Mouse (Mus musculus) Muller cell, postnatal 12 days (primary cell): ENCODE measurements around the gene Tardbp.

Source experiments
- DNase-seq: peaks from one replicate; pipeline ENCODE4 v3.0.0-alpha.2; 2015; ENCODE audit errors: inconsistent ontology term

The Tardbp gene

DNA sequence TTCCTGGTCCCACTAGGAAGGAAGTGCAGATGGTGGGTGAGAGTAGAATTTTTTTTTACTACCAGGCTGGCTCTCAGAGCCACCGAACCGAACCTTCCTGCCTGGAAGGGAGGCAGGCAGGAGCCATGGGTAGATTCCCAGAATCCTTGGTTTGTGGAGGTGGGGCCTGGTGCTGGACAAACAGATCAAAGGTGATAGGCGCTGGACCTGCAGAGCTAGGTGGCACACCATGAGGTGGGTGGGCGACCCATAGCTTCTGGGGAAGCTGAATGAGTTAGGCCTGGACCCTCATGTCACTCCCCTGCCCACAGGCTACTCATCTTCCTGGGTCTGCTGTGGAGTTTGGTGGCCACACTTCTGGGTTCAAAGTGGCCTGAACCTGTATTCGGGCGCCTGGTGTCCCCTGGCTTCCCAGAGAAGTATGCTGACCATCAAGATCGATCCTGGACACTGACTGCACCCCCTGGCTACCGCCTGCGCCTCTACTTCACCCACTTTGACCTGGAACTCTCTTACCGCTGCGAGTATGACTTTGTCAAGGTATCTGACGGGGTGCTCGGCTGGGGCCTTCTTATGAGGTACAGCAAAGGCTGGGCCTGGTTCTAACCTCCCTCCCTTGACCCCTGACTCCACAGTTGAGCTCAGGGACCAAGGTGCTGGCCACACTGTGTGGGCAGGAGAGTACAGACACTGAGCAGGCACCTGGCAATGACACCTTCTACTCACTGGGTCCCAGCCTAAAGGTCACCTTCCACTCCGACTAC, 24.3 kb downstream of the Tardbp start, which contains the start of gene Masp2:
Masp2 (plus strand) TSS at position 198 of the 764 bp plus-strand sequence.
- no peak for DNase-seq

DNA sequence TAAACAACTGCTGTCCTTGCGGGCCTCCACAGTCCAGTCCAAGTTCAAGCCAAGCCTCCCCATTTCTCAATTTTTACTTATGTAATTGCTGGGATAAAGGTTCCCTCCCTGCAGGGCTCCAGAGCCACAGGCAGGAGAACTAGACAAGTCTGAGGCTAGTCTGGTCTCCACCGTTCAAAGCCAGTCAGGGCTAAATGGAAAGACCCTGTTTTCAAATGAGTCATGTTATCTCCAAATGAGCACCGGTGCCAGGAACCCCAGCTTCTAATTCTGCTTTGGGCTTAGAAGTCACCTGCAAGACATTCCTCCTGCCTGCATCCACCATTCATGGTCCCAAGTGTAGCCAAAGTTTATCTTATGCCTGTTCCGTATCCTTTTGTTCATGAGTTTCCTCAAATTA, 24.9 kb downstream of the Tardbp start:
- no peak for DNase-seq

DNA sequence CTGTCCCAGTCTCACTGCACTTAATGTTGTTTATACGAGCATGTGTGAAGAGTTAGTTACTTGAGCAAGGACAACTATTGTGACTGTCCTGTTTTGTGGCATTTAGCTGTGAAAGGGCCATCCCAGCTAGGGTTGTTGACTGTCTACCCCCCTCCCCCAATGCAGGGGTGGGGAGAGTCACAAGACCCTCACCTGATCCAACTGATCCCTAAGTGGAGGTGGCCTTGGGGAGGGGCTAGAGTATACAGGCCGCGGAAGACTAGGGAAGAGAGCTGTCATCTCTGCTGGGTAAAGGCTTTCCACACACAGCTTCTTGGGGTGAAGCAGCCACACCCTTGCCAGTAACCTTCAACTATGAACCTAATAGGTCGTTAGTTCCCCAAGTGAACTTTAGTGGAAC, 26.5 kb downstream of the Tardbp start:
- DNase-seq: no peak

DNA sequence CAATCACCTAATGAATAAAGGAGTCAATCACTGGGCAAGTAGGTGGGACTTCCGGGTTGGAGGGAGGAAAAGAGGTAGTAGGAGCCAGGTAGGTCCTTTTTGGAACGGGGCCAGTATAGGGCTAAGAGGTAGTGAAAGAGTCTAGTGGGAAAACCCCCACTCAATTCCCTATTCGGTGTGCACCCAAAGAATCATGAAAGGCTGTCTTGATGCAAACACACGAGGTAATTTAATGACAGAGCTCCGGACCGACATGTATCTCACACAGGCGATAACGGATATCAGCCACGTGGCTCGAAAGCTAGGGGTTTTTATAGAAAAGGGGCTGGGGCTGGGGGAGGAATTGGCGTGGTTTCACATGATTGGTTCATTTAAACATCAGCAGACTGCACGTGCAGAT, 28.0 kb downstream of the Tardbp start:
- no peak for DNase-seq

DNA sequence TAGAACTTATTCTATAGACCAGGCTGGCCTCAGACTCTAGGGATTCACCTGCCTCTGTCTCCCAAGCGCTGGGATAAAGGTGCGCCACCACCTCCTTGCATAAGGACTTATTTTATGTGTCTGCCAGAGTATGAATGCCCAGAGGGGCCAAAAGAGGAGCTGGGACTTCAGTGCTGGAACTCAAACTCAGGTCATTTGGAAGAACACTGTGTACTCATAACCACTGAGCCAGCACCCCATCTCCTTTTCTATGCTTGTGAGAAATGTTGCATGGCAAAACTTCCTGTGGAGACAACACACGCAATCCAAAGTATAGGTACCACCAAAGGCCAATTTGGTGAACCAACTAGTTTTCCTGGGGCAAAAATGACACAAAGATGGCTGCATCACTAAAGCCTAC, 30.1 kb downstream of the Tardbp start:
- no peak for DNase-seq

DNA sequence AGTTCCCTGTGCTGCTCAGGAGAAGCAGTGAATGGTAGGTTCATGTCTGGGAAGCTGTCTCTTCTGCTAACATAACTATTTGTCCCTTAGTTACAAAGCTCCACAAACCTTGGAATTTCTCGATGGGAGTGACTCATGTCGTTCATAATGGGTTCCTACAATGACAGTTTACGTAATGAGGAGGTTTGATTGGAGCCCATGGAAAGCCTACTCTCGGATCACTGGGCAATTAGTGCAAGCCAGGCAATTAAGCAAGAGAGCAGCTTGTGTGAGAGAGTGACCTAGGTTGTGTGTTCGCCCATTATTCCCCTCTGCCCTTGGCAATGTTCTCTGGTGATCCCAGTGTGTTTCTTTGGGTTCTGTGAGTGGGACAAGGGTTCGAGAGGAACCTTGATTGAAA, 30.9 kb downstream of the Tardbp start:
- peak; percentile 95 for DNase-seq

DNA sequence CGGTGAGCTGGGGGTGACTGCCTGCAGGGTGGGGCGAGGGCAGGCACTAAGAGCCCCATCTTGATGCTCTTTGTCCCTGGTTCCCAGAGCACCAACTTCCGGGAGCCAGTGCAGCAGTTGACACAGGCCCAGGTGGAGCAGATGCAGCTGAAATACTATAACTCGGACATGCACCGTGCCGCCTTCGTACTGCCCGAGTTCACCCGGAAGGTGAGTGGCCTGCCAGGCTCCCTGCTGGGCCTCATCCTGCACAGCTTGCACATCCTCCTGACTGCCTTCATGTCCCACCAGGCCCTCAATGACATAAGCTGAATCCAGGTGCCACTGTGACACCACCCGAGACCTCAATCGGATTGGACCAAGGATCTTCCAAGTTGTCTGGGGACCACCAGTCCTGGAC, 32.8 kb downstream of the Tardbp start:
- DNase-seq: no peak

DNA sequence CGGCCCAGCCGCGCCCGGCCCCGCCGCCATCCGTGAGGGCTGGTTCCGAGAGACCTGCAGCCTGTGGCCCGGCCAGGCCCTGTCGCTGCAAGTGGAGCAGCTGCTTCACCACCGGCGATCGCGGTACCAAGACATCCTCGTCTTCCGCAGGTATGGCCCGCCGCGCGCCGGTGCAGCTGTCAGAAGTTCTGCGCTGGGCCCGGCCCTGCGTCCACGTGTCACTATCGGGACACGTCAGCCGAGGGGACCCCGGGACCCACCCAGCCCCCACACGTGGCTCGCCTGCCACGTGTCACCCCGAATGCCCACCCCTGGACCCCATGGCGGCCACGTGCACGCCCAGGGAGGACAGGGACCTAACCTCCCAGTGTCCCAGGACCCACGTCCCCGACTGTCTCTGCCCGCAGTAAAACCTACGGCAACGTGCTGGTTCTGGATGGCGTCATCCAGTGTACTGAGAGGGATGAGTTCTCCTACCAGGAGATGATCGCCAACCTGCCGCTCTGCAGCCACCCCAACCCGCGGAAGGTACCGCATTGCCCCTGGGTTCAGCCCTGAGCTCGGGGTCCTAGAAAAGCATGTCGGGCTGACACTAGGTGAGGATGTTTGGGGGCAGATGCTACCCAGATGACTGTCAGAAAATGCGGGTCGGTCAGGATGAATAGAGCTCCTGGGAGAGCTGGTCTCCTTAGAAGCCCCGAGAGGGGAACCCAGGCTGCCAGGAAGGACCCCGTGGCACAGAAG, 35.0 kb downstream of the Tardbp start:
- peak; percentile 60 for DNase-seq

DNA sequence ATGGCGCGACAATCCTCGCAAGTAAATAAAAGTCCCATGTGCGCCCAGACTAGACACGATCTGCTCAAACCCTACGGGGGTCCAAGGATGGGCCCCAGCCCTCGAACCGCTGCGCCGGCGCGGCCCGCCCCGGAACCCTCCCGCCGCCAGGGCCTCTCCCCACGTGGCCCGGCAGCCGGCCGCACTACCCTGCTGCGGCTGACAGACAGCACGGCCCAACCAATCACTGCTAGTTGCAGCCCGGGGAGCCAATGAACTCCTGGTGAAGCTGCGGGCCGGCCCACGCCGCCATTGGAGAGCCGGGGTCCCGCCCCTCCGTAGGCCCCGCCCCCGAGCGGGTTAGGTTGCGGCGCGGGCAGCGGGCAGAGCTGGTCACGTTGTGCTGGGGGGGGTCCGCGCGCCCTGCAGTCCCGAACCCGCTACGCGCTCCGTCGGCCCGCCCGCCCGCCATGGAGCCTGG, 35.6 kb downstream of the Tardbp start, which contains the start of gene Srm:
Srm (plus strand) TSS at position 333 of the 460 bp plus-strand sequence.
- peak; percentile 98 for DNase-seq

DNA sequence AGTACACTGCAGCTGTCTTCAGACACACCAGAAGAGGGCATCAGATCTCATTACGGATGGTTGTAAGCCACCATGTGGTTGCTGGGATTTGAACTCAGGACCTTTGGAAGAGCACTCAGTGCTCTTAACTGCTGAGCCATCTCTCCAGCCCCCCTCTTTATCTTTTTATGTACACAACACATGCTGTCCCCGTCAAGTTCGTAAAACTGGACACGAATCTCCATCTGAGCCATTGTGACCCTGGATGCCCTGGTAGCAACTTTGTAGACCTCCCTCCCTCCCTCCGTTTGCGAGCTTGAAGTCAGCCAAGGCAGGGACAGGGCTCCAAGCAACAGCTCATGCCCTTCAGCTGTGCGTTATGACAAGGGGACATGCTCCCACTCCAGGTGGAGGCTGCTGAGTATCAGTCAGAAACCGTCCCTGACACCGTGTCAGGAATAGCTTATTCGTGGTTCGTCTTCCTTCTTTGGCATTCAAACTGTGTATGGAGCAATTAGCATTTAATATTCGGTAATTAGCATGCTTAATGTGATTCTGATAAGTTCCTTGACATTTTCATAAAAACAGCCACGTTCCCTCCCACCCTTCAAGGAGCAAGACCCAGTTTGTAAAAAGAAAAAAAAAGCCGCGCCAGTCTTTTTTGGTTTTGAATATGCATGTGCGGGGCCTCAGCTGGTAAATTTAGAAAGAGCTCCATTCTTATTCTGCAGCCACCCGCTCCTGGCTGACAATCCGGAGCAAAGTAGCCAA, 36.2 kb downstream of the Tardbp start:
- DNase-seq: no peak

DNA sequence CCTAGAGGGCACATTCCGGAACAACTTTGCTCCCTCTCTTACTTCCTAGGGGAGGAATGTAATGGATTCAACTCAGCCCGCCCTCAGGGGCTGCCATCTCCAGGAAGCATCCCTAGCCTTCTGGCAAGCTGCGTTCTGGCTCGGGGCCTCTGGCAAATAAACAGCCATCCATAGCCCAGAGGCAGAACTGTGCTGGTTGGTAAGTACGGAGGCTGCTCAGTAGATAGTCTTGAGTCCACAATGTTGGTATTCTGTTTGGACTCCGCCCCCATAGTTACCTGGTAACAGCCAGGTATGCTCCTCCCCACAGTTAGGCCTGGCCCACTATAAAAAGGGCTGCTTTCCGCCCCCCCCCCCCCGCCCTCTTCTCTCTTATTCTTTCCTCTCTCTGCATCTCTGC, 37.3 kb downstream of the Tardbp start:
- DNase-seq: peak; percentile 27

DNA sequence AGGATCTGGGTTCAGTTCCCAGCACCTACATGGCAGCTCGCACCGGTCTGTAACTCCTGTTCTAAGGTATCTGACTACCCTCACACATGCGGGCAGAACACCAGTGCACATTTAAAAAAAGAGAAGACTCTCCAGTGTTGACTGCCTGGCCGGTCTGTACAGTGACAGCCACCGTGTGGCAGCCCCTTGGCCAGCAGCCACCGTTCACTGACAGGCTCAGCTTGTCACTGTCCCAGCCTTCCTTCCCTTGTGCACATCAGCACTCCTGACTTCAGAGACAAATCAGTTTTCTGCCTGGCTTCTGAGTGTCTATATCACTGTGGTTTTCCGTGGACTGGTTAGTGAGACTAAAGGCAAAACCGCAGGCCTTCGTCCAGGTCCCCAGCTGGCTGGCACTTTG, 38.0 kb downstream of the Tardbp start:
- no peak for DNase-seq

DNA sequence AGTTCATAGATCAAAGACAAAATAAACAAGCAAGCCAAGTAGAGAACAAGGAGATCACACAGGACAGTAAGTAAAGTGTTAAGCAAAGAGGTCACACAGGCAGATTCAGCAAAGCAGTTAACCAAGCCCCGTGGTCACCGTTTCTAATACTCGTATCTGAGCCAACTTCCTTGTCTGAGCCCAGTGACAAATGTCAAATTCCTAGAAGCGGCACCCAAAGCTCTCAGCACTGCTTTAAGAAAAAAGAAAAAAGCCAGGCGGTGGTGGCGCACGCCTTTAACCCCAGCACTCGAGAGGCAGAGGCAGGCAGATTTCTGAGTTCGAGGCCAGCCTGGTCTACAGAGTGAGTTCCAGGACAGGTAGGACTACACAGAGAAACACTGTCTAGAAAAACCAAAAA, 40.2 kb downstream of the Tardbp start:
- no peak for DNase-seq

DNA sequence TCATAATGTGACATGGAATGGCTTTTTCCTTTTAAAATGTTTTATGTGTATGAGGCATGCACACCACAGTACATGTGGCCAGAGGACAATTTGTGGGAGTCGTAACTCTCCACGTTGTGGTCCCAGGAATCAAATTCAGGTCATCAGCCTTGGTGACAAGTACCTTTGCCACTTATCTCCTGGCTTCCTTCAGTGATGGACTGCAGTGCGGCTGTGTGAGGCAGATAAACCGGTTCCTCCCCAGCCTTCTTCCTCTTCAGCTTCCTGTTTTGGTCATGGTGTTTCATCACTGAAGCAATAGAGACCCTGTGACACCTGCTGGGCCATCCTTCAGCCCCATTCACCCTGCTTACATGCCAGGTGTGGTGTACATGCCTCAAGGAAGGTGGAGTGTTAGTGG, 43.6 kb downstream of the Tardbp start:
- no peak for DNase-seq

DNA sequence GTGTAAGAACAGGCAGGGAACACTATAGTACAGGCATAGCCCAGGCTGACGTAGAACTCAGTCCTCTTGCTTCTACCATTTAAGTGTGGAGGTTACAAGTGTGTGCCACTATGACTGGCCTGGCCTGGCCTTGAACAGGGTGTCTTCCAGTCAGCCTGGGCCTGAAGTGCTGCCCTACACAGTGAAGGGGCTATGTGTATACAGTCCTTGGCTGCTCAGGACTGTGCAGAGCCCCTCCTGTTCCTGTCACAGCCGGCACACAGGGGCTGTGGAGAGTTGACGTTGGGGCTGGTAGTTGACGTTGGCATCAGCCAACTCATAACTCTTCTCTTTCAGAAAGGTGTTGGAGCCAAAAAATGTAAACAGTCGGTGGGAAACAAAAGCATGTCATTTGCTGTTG, 45.4 kb downstream of the Tardbp start:
- no peak for DNase-seq

DNA sequence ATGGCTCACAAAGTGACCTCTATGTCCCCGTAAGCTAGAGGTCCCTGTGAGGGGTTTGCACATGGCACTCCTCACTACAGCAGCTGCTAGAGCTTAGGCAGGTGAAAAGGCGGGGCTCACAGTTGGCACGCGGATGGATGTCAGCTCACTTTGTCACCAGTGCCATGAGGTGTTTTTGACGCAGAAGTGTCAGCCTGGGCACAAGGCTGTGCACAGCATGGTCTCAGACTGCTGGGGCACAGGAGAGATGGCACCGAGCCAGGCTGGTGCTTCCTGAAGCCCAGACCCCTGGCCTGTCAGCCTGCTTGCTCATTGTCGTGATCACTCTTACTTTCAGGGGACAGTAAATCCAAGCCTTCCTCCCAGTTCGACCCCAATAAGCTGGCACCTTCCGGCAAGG, 46.1 kb downstream of the Tardbp start:
- no peak for DNase-seq

DNA sequence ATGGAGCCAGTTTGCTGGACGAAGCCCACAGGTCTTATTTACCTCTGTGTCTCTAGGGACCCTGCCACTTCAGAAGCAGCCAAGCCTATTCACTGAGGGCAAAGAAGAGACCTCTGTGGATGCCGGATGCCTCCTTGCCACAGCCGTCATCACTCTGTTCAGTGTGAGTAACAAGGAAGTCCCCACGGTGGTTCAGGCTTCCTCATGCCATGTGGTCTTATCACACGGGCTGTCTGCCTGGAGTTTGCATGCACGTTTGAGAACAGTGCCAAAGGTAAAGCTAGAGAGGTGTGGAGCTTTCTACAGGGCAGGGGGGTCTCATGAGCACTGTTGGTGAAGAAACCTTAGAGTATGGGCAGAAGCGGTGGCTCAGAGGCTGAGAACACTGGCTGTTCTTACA, 53.6 kb downstream of the Tardbp start:
- no peak for DNase-seq

DNA sequence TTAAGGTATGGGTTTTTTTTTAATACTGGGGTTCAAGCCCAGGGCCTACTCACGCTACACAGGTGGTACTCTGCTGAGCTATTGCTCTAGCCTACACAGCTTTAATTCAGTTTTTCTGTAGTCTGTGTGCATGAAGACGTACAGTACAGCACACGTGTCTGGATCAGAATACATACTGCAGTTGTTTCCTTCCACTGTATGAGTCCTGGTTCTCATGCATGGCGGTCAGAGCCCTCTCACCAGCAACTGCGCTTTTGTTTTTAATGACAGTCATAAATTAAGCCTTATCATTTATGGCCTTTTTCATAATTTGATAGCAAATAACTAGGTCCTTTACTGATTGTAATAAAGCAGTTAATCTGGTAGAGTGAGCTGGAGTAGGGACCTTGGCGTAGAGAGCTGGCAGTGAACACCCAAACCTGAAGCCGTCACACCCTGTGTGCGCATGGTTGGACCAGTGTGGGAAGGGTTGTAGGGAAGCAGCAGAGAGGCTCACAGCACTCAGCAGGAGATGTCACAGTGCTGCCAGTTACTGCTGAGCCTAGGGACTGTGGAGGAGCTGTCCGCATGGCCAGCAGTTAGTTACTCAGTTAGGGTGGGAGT, 56.0 kb downstream of the Tardbp start:
- DNase-seq: no peak

DNA sequence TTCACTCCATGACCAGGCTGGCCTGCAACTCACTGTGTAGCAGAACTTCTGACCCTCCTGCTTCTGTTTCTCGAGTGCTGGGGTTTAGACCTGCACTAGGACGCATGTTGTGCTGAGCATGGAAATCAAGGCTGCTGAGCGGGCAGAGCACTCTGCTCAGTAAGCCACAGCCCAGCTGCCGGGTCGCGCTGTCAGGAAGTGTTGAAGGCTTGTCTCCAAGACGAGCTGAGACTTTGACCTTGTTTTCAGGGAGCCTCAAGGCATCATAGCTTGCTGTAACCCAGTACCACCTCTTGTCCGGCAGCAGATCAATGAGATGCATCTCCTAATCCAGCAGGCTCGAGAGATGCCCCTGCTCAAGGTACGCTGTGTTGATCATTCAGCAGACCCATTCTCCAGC, 56.7 kb downstream of the Tardbp start:
- no peak for DNase-seq

DNA sequence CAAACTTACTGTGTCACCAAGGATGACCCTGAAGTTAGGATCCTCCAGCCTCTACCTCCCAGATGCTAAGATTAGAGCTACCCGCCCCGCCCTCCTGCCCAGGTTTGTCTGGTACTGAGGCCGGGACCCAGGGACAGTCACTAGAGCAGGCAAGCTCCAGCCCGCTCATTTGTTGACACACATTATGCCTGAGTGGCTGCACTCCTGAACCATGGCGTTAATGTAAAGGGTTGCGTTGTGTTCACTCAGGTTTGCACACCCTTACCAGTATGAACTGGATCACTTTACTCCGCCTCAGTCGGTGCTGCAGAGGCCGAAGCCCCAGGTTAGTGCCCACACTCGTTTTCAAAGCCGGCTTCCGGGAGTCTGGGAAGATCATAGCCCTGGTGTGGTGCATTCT, 63.2 kb downstream of the Tardbp start:
- no peak for DNase-seq

DNA sequence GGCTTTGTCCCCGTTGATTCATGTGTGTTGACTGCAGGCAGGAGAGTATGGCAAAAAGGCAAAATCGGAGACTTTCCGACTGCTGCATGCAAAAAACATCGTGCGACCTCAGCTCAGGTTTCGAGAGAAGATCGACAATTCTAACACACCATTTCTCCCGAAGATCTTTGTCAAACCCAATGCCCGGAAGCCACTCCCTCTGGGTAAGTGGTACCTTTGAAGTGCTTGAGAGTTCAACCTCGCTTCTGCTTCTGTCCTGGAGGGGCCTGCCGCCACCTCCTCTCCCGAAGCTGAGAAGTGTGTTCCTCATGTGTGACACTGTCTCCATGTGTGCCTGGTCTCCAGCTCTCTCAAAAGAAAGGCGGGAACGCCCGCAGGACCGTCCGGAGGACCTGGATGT, 64.1 kb downstream of the Tardbp start:
- DNase-seq: no peak
